Mouse (Mus musculus): ENCODE measurements around the gene Ybx1.
"Not testable (repeated sequence)": the region's sequence is repeated elsewhere in the genome, so short reads cannot be mapped to it uniquely, and the experiment has no call there.

DNA sequence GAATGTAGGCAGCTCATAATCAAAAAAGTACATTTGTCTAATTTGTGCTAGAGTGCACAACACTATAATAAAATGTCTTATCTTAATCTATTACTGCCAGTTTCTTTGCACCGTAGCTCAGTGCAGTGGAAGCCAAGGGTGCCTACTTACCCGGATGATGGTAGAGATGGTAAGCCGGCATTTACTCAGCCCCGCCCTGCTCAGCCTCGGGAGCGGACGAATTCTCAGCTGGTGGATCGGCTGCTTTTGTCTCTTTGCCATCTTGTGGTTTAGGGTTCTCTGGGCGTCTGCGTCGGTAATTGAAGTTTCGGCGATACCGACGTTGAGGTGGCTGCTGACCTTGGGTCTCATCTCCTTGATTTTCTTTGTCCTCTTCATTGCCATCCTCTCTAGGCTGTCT, 15.6 kb downstream of the Ybx1 start:
- TF ChIP-seq POLR2A (IDR thresholded peaks at IDR 0.05; ENCODE audit: borderline replicate concordance, extremely low read depth, low read depth, low read length); CTCF (IDR thresholded peaks at IDR 0.05; ENCODE audit: insufficient read depth, low read length): not testable (repeated sequence)

Measured in lung, adult 2 months (tissue).